Mouse (Mus musculus): ENCODE data around the gene Lmtk3. TPM values are rescaled to one million over a fixed set of nuclear protein-coding genes. Genes with fewer than 3 reads are reported as not detected.

The Lmtk3 gene
- polyA plus RNA-seq, 1 experiment: 0.11 TPM

DNA sequence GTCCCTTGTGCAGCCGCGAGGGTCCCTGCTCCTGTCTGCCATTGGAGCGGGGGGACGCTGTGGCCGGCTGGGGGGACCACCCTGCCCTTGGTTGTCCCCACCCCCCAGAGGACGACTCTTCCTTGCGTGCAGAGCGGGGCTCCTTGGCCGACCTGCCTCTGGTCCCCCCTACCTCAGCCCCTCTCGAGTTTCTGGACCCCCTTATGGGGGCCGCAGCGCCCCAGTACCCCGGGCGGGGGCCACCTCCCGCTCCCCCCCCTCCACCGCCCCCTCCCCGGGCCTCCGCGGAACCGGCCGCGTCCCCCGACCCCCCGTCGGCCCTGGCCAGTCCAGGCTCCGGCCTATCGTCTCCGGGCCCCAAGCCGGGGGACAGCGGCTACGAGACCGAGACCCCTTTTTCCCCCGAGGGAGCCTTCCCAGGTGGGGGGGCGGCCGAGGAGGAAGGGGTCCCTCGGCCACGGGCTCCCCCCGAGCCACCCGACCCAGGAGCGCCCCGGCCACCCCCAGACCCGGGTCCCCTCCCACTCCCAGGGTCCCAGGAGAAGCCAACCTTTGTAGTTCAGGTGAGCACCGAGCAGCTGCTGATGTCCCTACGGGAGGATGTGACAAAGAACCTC is 10.5 kb downstream of the Lmtk3 start:
- Histone ChIP-seq H3K36me3 (ENCODE audit: control insufficient read depth, insufficient read depth) (no peaks in the 10 kb centered on the region), H3K4me2 (ENCODE audit: low read depth) (no peak overlapping the region), H3K79me2 (ENCODE audit: control insufficient read depth, insufficient read depth) (no peaks in the 10 kb centered on the region), H3K27me3 (ENCODE audit: control insufficient read depth, insufficient read depth, insufficient read length) (peaks cover 23% of the 10 kb centered on the region), H3K4me3 (no peak overlapping the region), H3ac (ENCODE audit: control insufficient read depth, insufficient read length) (no peak overlapping the region)
- no peak for TF ChIP-seq CEBPB (IDR thresholded peaks at IDR 0.05; ENCODE audit: insufficient read depth, poor library complexity, severe bottlenecking)
- no peak for TF ChIP-seq TCF3 (IDR thresholded peaks at IDR 0.05; ENCODE audit: insufficient read length, low read depth)
- TF ChIP-seq SRF (IDR thresholded peaks at IDR 0.05; ENCODE audit: control insufficient read depth, insufficient read length, low read depth): no peak
- TF ChIP-seq MYOG (IDR thresholded peaks at IDR 0.05; ENCODE audit: control insufficient read depth in 1 of 3, insufficient read depth in 1 of 3, insufficient read length in 2 of 3, low read depth in 2 of 3): no peak
- TF ChIP-seq MAX (IDR thresholded peaks at IDR 0.05; ENCODE audit: low read depth): no peak
- TF ChIP-seq MYOD1 (IDR thresholded peaks at IDR 0.05; ENCODE audit: control insufficient read depth in 1 of 3, insufficient read length in 2 of 3, low read depth in 2 of 3): no peak
- no peak for TF ChIP-seq USF1 (IDR thresholded peaks at IDR 0.05; ENCODE audit: low read depth)
- no peak for TF ChIP-seq POLR2AphosphoS2 (IDR thresholded peaks at IDR 0.05; ENCODE audit: insufficient read length, low read depth)
- TF ChIP-seq POLR2A (IDR thresholded peaks at IDR 0.05; ENCODE audit: insufficient read length, low read depth): no peak
- TF ChIP-seq E2F4 (IDR thresholded peaks at IDR 0.05; ENCODE audit: insufficient read depth): no peak
- no peak for TF ChIP-seq TCF12 (IDR thresholded peaks at IDR 0.05; ENCODE audit: insufficient read depth, poor library complexity, severe bottlenecking)
- no peak for TF ChIP-seq REST (IDR thresholded peaks at IDR 0.05; ENCODE audit: insufficient read depth, insufficient read length)

DNA sequence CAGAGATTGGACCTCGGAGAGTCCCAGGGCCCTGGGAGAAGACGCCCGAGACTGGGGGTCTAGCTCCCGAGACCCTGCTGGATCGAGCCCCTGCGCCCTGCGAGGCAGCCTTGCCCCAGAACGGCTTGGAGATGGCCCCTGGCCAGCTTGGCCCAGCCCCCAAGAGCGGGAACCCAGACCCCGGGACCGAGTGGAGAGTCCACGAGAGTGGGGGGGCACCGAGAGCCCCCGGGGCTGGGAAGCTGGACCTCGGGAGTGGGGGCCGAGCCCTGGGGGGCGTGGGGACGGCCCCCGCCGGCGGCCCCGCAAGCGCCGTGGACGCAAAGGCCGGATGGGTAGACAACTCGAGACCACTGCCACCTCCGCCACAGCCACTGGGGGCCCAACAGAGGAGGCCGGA is 11.4 kb downstream of the Lmtk3 start:
- H3K4me3 ChIP-seq: no peak overlapping the region
- H3K4me2 ChIP-seq (ENCODE audit: low read depth): no peak overlapping the region
- TF ChIP-seq MAX (IDR thresholded peaks at IDR 0.05; ENCODE audit: low read depth) (no peak), E2F4 (IDR thresholded peaks at IDR 0.05; ENCODE audit: insufficient read depth) (no peak)
- no peak overlapping the region for H3ac ChIP-seq (ENCODE audit: control insufficient read depth, insufficient read length)
- no peaks in the 10 kb centered on the region for H3K79me2 ChIP-seq (ENCODE audit: control insufficient read depth, insufficient read depth)
- no peaks in the 10 kb centered on the region for H3K36me3 ChIP-seq (ENCODE audit: control insufficient read depth, insufficient read depth)
- H3K27me3 ChIP-seq (ENCODE audit: control insufficient read depth, insufficient read depth, insufficient read length): peaks cover 23% of the 10 kb centered on the region

DNA sequence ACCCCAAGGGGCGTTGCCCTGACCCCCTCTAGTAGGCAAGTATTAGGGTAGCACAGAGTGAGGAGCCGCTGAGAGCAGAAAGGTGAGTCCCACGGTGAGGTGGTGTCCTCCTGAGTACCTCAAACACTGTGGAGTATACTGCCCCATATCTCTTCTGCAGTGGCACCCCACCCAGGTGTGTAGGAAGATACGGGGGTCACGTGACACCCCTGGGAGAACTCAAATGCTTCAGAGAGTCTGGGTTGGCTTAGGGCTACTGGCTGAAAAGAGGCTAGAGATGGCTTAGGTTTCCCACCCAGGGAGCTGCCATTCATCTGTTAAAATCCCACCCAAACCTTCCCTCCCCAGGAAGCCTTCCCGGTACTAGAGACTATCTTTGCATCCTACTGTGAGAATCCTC is 13.4 kb downstream of the Lmtk3 start:
- H3K79me2 ChIP-seq (ENCODE audit: control insufficient read depth, insufficient read depth): no peaks in the 10 kb centered on the region
- H3ac ChIP-seq (ENCODE audit: control insufficient read depth, insufficient read length): no peak overlapping the region
- no peak overlapping the region for H3K4me2 ChIP-seq (ENCODE audit: low read depth)
- peaks cover 23% of the 10 kb centered on the region for H3K27me3 ChIP-seq (ENCODE audit: control insufficient read depth, insufficient read depth, insufficient read length)
- TF ChIP-seq MAX (IDR thresholded peaks at IDR 0.05; ENCODE audit: low read depth): no peak
- no peak for TF ChIP-seq POLR2AphosphoS2 (IDR thresholded peaks at IDR 0.05; ENCODE audit: insufficient read length, low read depth)
- TF ChIP-seq MYOD1 (IDR thresholded peaks at IDR 0.05; ENCODE audit: control insufficient read depth in 1 of 3, insufficient read length in 2 of 3, low read depth in 2 of 3): no peak
- no peak for TF ChIP-seq REST (IDR thresholded peaks at IDR 0.05; ENCODE audit: insufficient read depth, insufficient read length)
- no peak for TF ChIP-seq TCF12 (IDR thresholded peaks at IDR 0.05; ENCODE audit: insufficient read depth, poor library complexity, severe bottlenecking)
- no peak for TF ChIP-seq SRF (IDR thresholded peaks at IDR 0.05; ENCODE audit: control insufficient read depth, insufficient read length, low read depth)
- TF ChIP-seq MYOG (IDR thresholded peaks at IDR 0.05; ENCODE audit: control insufficient read depth in 1 of 3, insufficient read depth in 1 of 3, insufficient read length in 2 of 3, low read depth in 2 of 3): no peak
- no peak for TF ChIP-seq E2F4 (IDR thresholded peaks at IDR 0.05; ENCODE audit: insufficient read depth)
- no peak for TF ChIP-seq USF1 (IDR thresholded peaks at IDR 0.05; ENCODE audit: low read depth)
- no peak for TF ChIP-seq POLR2A (IDR thresholded peaks at IDR 0.05; ENCODE audit: insufficient read length, low read depth)
- no peak for TF ChIP-seq TCF3 (IDR thresholded peaks at IDR 0.05; ENCODE audit: insufficient read length, low read depth)
- no peak for TF ChIP-seq CEBPB (IDR thresholded peaks at IDR 0.05; ENCODE audit: insufficient read depth, poor library complexity, severe bottlenecking)
- no peaks in the 10 kb centered on the region for H3K36me3 ChIP-seq (ENCODE audit: control insufficient read depth, insufficient read depth)
- no peak overlapping the region for H3K4me3 ChIP-seq

DNA sequence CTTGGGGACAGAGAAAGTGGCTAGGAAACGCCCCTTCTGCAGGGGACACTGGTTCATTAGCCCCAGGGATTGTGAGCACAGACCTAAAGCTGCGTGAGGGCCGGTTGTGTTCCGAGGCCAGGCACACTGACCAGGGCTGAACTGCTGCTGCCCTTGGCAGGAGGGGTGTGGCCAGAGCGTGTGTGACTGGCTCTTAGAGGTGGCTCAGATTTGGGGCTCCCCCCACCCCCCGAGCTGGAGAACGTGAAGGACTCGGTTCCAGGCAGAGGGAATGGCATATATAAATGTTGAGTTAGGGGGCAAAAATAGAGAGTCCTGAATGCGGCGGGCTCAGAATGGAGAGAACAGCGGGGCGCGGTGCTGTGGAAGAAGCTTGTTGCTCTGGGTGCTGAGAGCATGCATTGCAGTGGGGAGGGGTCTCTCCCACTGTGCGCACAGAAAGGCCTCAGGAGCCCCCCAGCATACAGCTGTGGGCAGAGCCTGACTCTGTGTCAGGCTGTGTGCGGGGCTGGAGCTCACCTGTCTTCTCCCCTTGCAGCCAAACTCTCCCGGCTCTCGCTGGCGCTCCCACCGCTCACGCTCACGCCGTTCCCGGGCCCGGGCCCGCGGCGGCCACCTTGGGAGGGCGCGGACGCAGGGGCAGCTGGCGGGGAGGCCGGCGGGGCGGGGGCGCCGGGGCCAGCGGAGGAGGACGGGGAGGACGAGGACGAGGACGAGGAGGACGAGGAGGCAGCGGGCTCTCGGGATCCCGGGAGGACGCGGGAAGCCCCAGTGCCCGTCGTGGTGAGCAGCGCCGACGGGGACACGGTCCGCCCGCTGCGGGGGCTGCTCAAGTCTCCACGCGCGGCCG is 14.3 kb downstream of the Lmtk3 start:
- H3K36me3 ChIP-seq (ENCODE audit: control insufficient read depth, insufficient read depth): no peaks in the 10 kb centered on the region
- H3K79me2 ChIP-seq (ENCODE audit: control insufficient read depth, insufficient read depth): no peaks in the 10 kb centered on the region
- TF ChIP-seq MYOD1 (IDR thresholded peaks at IDR 0.05; ENCODE audit: control insufficient read depth in 1 of 3, insufficient read length in 2 of 3, low read depth in 2 of 3) (no peak), SRF (IDR thresholded peaks at IDR 0.05; ENCODE audit: control insufficient read depth, insufficient read length, low read depth) (no peak), MAX (IDR thresholded peaks at IDR 0.05; ENCODE audit: low read depth) (no peak), E2F4 (IDR thresholded peaks at IDR 0.05; ENCODE audit: insufficient read depth) (no peak), REST (IDR thresholded peaks at IDR 0.05; ENCODE audit: insufficient read depth, insufficient read length) (no peak), MYOG (IDR thresholded peaks at IDR 0.05; ENCODE audit: control insufficient read depth in 1 of 3, insufficient read depth in 1 of 3, insufficient read length in 2 of 3, low read depth in 2 of 3) (no peak), POLR2AphosphoS2 (IDR thresholded peaks at IDR 0.05; ENCODE audit: insufficient read length, low read depth) (no peak), POLR2A (IDR thresholded peaks at IDR 0.05; ENCODE audit: insufficient read length, low read depth) (no peak), USF1 (IDR thresholded peaks at IDR 0.05; ENCODE audit: low read depth) (no peak)
- no peak overlapping the region for H3K4me3 ChIP-seq
- no peak overlapping the region for H3ac ChIP-seq (ENCODE audit: control insufficient read depth, insufficient read length)
- no peak overlapping the region for H3K4me2 ChIP-seq (ENCODE audit: low read depth)
- H3K27me3 ChIP-seq (ENCODE audit: control insufficient read depth, insufficient read depth, insufficient read length): peaks cover 18% of the 10 kb centered on the region

All from myocyte (in vitro differentiated cells).